ENCODE assay signal across 10 mouse cellular contexts in the genomic region with DNA sequence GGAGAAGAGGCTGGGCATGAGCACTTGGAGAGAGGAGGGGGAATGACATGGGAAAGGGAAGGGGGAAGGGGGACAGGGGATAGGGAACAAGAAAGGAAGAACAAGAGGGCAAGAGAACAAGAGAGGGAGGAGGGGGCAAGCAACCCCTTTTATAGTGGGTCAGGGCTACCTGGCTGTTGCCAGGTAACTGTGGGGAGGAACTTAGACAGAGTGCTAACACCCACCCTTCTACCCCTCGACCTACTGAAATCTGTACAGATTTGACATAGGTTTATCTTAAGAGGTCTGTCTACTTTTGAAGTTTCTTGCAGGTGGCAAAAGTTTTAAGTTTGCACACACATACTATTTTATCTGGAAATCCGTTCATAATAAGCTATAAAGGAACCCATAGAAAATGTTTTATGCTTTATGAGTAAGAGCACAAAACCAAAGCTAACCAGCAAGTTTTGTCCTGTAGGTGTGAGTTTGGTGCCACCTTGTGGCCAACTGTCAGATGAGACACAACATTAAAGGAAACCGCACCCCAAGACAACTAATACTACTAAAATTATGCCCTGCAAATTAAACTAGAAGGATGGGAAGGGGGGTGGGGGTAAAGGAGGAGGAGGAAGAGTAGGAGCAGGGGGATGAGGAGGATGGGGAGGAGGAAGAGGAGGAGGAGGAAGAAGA.
DNase-seq lines count a peak whose midpoint lies in the region; ATAC-seq and TF ChIP-seq lines count a peak whose summit lies in the region.
"Had no signal": no experiment of that assay in that cellular context is flagged by ENCODE, and none has a peak within 500 bp of the region (broad histone marks: within the 10 kb centered on the region; RNA-seq: fewer than 3 reads in every experiment).

No protein-coding gene starts in this region.

- no peaks in the 10 kb centered on the region for H3K27me3 ChIP-seq in intestine, embryonic 14.5 days (replicated peaks; ENCODE audit: control insufficient read depth, insufficient read depth, low read length)
- no peaks in the 10 kb centered on the region for H3K27me3 ChIP-seq in intestine, embryonic 15.5 days (replicated peaks)
- no peaks in the 10 kb centered on the region for H3K27me3 ChIP-seq in midbrain, embryonic 13.5 days
- H3K27me3 ChIP-seq: liver, embryonic 15.5 days; stomach, embryonic 15.5 days had no signal

- H3K4me1 ChIP-seq in intestine, embryonic 14.5 days (replicated peaks; ENCODE audit: control insufficient read depth, insufficient read depth, low read length), result no peaks in the 10 kb centered on the region
- H3K4me1 ChIP-seq in intestine, embryonic 15.5 days (replicated peaks), result no peaks in the 10 kb centered on the region
- peaks cover 29% of the 10 kb centered on the region for H3K4me1 ChIP-seq in midbrain, embryonic 13.5 days (replicated peaks)
- H3K4me1 ChIP-seq: liver, embryonic 15.5 days; stomach, embryonic 15.5 days had no signal

- intact Hi-C loops in left cerebral cortex, adult 2 months (cut with DNase I), result loop anchor here (2.0 to 10.0 kb wide), 3 partner anchors 145 to 557 kb away; partner anchors contain the start of gene Ccdc66

- peak; percentile 76 for TF ChIP-seq CTCF in left cerebral cortex, adult 2 months (IDR thresholded peaks at IDR 0.05)

- H3K4me3 ChIP-seq in intestine, embryonic 14.5 days (ENCODE audit: low read depth, low read length), result no peak overlapping the region
- no peak overlapping the region for H3K4me3 ChIP-seq in intestine, embryonic 15.5 days (replicated peaks)
- H3K4me3 ChIP-seq in left cerebral cortex, adult 2 months, result no peak overlapping the region
- H3K4me3 ChIP-seq in midbrain, embryonic 13.5 days (replicated peaks), result no peak overlapping the region
- H3K4me3 ChIP-seq: liver, embryonic 15.5 days; stomach, embryonic 15.5 days had no signal

- H3K9me3 ChIP-seq in intestine, embryonic 14.5 days (ENCODE audit: control insufficient read depth, low read length), result no peaks in the 10 kb centered on the region
- no peaks in the 10 kb centered on the region for H3K9me3 ChIP-seq in intestine, embryonic 15.5 days
- no peaks in the 10 kb centered on the region for H3K9me3 ChIP-seq in midbrain, embryonic 13.5 days
- H3K9me3 ChIP-seq: liver, embryonic 15.5 days; stomach, embryonic 15.5 days had no signal

- peak; percentile 81 for DNase-seq in intestine, embryonic 14.5 days (ENCODE audit: low spot score)
- DNase-seq in adrenal gland, adult 8-10 months, result peak; percentile 26
- DNase-seq in embryo, embryonic 10 days (ENCODE audit: low spot score), result peak; percentile 84
- DNase-seq in left cerebral cortex, adult 2 months (ENCODE audit: extremely low spot score in 1 of 2, low spot score in 2 of 2), result peak; percentile 68 to 80
- DNase-seq in testis, postnatal 14 days (ENCODE audit: low spot score), result peak; percentile 15

- WGBS in intestine, embryonic 14.5 days, result 19% methylated on average over 3 of the region's 3 CpGs
- WGBS in intestine, embryonic 15.5 days, result 20% methylated on average over 3 of the region's 3 CpGs
- WGBS in midbrain, embryonic 13.5 days, result 32% methylated on average over 3 of the region's 3 CpGs

- no peak overlapping the region for H3K4me2 ChIP-seq in intestine, embryonic 14.5 days (ENCODE audit: low read length)
- H3K4me2 ChIP-seq in intestine, embryonic 15.5 days (replicated peaks), result no peak overlapping the region
- H3K4me2 ChIP-seq in midbrain, embryonic 13.5 days (replicated peaks), result no peak overlapping the region
- H3K4me2 ChIP-seq: liver, embryonic 15.5 days; stomach, embryonic 15.5 days had no signal

- ATAC-seq in intestine, embryonic 14.5 days (replicated peaks; ENCODE audit: low FRiP score, low TSS enrichment, low read depth), result no peak
- no peak for ATAC-seq in intestine, embryonic 15.5 days
- peak; percentile 56 to 66; a peak in 3 of 4 replicates for ATAC-seq in hematopoietic stem cell, adult 5-6 weeks (replicated peaks in 1 of 2; ENCODE audit: insufficient read depth in 1 of 2, low FRiP score in 2 of 2, low TSS enrichment in 1 of 2, low read depth in 1 of 2, poor library complexity in 2 of 2, severe bottlenecking in 2 of 2)
- ATAC-seq in midbrain, embryonic 13.5 days, result peak; percentile 25; the same call in 1 of the 2 replicates

- no peak overlapping the region for H3K9ac ChIP-seq in intestine, embryonic 14.5 days (ENCODE audit: low read length)
- no peak overlapping the region for H3K9ac ChIP-seq in intestine, embryonic 15.5 days
- no peak overlapping the region for H3K9ac ChIP-seq in midbrain, embryonic 13.5 days (replicated peaks)
- H3K9ac ChIP-seq: liver, embryonic 15.5 days; stomach, embryonic 15.5 days had no signal

- no peaks in the 10 kb centered on the region for H3K36me3 ChIP-seq in intestine, embryonic 14.5 days (ENCODE audit: control insufficient read depth, insufficient read depth, low read length)
- no peaks in the 10 kb centered on the region for H3K36me3 ChIP-seq in intestine, embryonic 15.5 days
- H3K36me3 ChIP-seq in midbrain, embryonic 13.5 days, result peaks cover 5% of the 10 kb centered on the region; the same call in 1 of the 2 replicates
- H3K36me3 ChIP-seq: liver, embryonic 15.5 days; stomach, embryonic 15.5 days had no signal

- H3K27ac ChIP-seq in intestine, embryonic 14.5 days (ENCODE audit: low read depth), result no peak overlapping the region
- H3K27ac ChIP-seq in intestine, embryonic 15.5 days, result no peak overlapping the region
- H3K27ac ChIP-seq in left cerebral cortex, adult 2 months, result no peak overlapping the region
- no peak overlapping the region for H3K27ac ChIP-seq in midbrain, embryonic 13.5 days
- H3K27ac ChIP-seq: liver, embryonic 15.5 days; stomach, embryonic 15.5 days had no signal

Comparison
In these comparisons a context has a peak if more than half of its experiments do, and no peak if none do; other contexts are left out.
1. ATAC-seq: peak in hematopoietic stem cell, adult 5-6 weeks (2 of 2) and midbrain, embryonic 13.5 days (single experiment); none in intestine, embryonic 14.5 days (single experiment) and intestine, embryonic 15.5 days (single experiment).
2. DNase-seq: peak in every context shown above with its lines; median percentile 84 in embryo, embryonic 10 days; 81 in intestine, embryonic 14.5 days; 74 in left cerebral cortex, adult 2 months; 26 in adrenal gland, adult 8-10 months; 15 in testis, postnatal 14 days.